Comparison of ENCODE assay signal across 18 mouse cellular contexts in the genomic region with DNA sequence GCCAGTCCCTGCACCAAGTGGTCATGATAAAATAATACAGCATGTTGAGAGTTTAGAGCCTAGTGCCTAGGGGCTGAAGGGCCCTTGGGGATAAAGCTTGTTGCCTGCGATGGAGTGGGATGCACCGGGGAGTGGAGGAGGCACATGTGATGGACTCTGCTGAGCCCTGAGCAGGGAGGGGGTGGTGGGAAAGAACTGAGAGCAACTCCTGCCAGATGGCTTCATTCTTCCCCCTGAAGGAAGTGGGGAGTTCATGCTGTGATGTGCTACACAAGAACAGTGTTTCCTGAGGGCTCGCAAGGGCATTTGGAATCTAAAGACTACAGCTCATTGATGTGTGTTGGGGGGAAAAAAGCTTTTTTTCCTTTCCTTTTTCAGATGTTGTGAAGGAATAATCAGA. TPM values are rescaled to one million over a fixed set of nuclear protein-coding genes. Genes with fewer than 3 reads are reported as not detected.
A peak's percentile ranks its signal among the peaks of the same experiment; 100 is the strongest.
DNase-seq lines count a peak whose midpoint lies in the region; ATAC-seq and TF ChIP-seq lines count a peak whose summit lies in the region.
"Had no signal": no experiment of that assay in that cellular context is flagged by ENCODE, and none has a peak within 500 bp of the region (broad histone marks: within the 10 kb centered on the region; RNA-seq: fewer than 3 reads in every experiment).

No protein-coding gene starts in this region.

- no peak for TF ChIP-seq CTCF in hindbrain, postnatal 0 days (IDR thresholded peaks at IDR 0.05; ENCODE audit: low read depth)

- H3K9me3 ChIP-seq in hindbrain, postnatal 0 days (ENCODE audit: low read length): no peaks in the 10 kb centered on the region
- H3K9me3 ChIP-seq in hindbrain, embryonic 14.5 days (ENCODE audit: control insufficient read depth, low read length): no peaks in the 10 kb centered on the region
- H3K9me3 ChIP-seq in heart, embryonic 10.5 days: no peaks in the 10 kb centered on the region
- H3K9me3 ChIP-seq: forebrain, embryonic 10.5 days; megakaryocyte, embryonic 14.5 days had no signal

- no peak overlapping the region for H3K4me3 ChIP-seq in hindbrain, postnatal 0 days (ENCODE audit: low read length)
- H3K4me3 ChIP-seq in hindbrain, embryonic 14.5 days (replicated peaks; ENCODE audit: low read length): no peak overlapping the region
- H3K4me3 ChIP-seq in heart, embryonic 10.5 days: no peak overlapping the region
- H3K4me3 ChIP-seq: forebrain, embryonic 10.5 days; megakaryocyte, embryonic 14.5 days had no signal

- no peaks in the 10 kb centered on the region for H3K27me3 ChIP-seq in hindbrain, postnatal 0 days (ENCODE audit: insufficient read depth, low read length)
- no peaks in the 10 kb centered on the region for H3K27me3 ChIP-seq in hindbrain, embryonic 14.5 days (ENCODE audit: control insufficient read depth, insufficient read depth, low read length)
- no peaks in the 10 kb centered on the region for H3K27me3 ChIP-seq in heart, embryonic 10.5 days (ENCODE audit: insufficient read depth, poor library complexity, severe bottlenecking)

- peak; percentile 67 for ATAC-seq in hindbrain, postnatal 0 days
- no peak for ATAC-seq in hindbrain, embryonic 14.5 days (ENCODE audit: low FRiP score)
- ATAC-seq: liver, postnatal 0 days; midbrain, embryonic 16.5 days had no signal

- H3K36me3 ChIP-seq in hindbrain, postnatal 0 days (ENCODE audit: insufficient read depth, low read length): no peaks in the 10 kb centered on the region
- H3K36me3 ChIP-seq in hindbrain, embryonic 14.5 days (replicated peaks; ENCODE audit: control insufficient read depth, insufficient read depth): no peaks in the 10 kb centered on the region
- no peaks in the 10 kb centered on the region for H3K36me3 ChIP-seq in heart, embryonic 10.5 days
- H3K36me3 ChIP-seq: forebrain, embryonic 10.5 days had no signal

- H3K4me2 ChIP-seq in hindbrain, postnatal 0 days (ENCODE audit: low read depth, low read length): no peak overlapping the region
- no peak overlapping the region for H3K4me2 ChIP-seq in hindbrain, embryonic 14.5 days (replicated peaks)

- H3K9ac ChIP-seq in hindbrain, postnatal 0 days (replicated peaks; ENCODE audit: low read length): no peak overlapping the region
- H3K9ac ChIP-seq in hindbrain, embryonic 14.5 days: no peak overlapping the region
- H3K9ac ChIP-seq: liver, postnatal 0 days had no signal

- WGBS in hindbrain, postnatal 0 days: 33% methylated on average over 3 of the region's 3 CpGs
- WGBS in hindbrain, embryonic 14.5 days: 61% methylated on average over 3 of the region's 3 CpGs
- WGBS in heart, embryonic 10.5 days: 67% methylated on average over 3 of the region's 3 CpGs

- peak; percentile 50 for DNase-seq in hindbrain, postnatal 0 days (ENCODE audit: low spot score)
- DNase-seq in hindbrain, embryonic 14.5 days (ENCODE audit: low spot score): no peak
- DNase-seq in right cerebral cortex, postnatal 14 days: peak; percentile 32
- DNase-seq in right cerebral cortex, adult 2 months (ENCODE audit: low spot score in 2 of 2): no peak
- peak; percentile 59 for DNase-seq in cerebellum, adult 8-10 months
- DNase-seq in cerebellum, postnatal 36 days: peak; percentile 43 to 54
- no peak for DNase-seq in heart, embryonic 10.5 days (ENCODE audit: low spot score)
- no peak for DNase-seq in layer of hippocampus, adult 9-10 months (ENCODE audit: low spot score)
- DNase-seq: adrenal gland, adult 2 months; gastrocnemius, postnatal 25 days; kidney, adult 9 months; kidney, postnatal 25 days; liver, postnatal 0 days; lung, postnatal 14 days; spleen, adult 18-20 months had no signal

- H3K4me1 ChIP-seq in hindbrain, postnatal 0 days (ENCODE audit: insufficient read depth, low read length): peaks cover 5% of the 10 kb centered on the region; the same call in 1 of the 2 replicates
- H3K4me1 ChIP-seq in hindbrain, embryonic 14.5 days (replicated peaks; ENCODE audit: control insufficient read depth, insufficient read depth, low read length): no peaks in the 10 kb centered on the region
- H3K4me1 ChIP-seq in heart, embryonic 10.5 days: no peaks in the 10 kb centered on the region

- peak overlapping the region; percentile 37; the same call in 1 of the 2 replicates for H3K27ac ChIP-seq in hindbrain, postnatal 0 days
- H3K27ac ChIP-seq in hindbrain, embryonic 14.5 days: no peak overlapping the region
- H3K27ac ChIP-seq in heart, embryonic 10.5 days: no peak overlapping the region
- H3K27ac ChIP-seq: forebrain, embryonic 10.5 days had no signal

RNA-seq across cellular contexts. Expression of a gene that starts 49.5 kb away (rescaled TPM):
- total RNA-seq in hindbrain, postnatal 0 days (2014; rRNA removed): 255 and 261 TPM in 2 replicates
- polyA plus RNA-seq in hindbrain, postnatal 0 days (2015; fragmentation: Nextera tagmentation; extraction: Ambion mirVana): 187 and 200 TPM in 2 replicates
- 135 and 149 TPM in 2 replicates for polyA plus RNA-seq in hindbrain, embryonic 14.5 days (2014; fragmentation: Nextera tagmentation; extraction: Ambion mirVana)
- 13.3 and 14.3 TPM in 2 replicates for polyA plus RNA-seq in heart, embryonic 10.5 days (2016; fragmentation: Nextera tagmentation; extraction: Ambion mirVana)

Comparison
In these comparisons a context has a peak if more than half of its experiments do, and no peak if none do; other contexts are left out.
1. DNase-seq: peak in hindbrain, postnatal 0 days (single experiment), right cerebral cortex, postnatal 14 days (single experiment), cerebellum, adult 8-10 months (single experiment) and cerebellum, postnatal 36 days (2 of 2); none in hindbrain, embryonic 14.5 days (single experiment), right cerebral cortex, adult 2 months (0 of 2), heart, embryonic 10.5 days (single experiment) and layer of hippocampus, adult 9-10 months (single experiment).